Mouse (Mus musculus) midbrain, embryonic 14.5 days (tissue): ENCODE measurements at regions not wholly inside any gene's neighbourhood (a gene's known extent, or its start where the extent isn't known, plus 50 kb on each side); places are given as distances from the start of the nearest gene placed in this dataset.
A peak's percentile ranks its signal among the peaks of the same experiment; 100 is the strongest.

ENCODE experiments used
- ATAC-seq: fragments of 200-750 bp; cut with Nextera tagmentation; 2 replicates; pipeline ENCODE4 v1.8.0; 2017; ENCODE audit warnings: moderate number of reproducible peaks, moderate library complexity; ENCODE audit not compliant: low FRiP score, low TSS enrichment
- DNase-seq: peaks from one replicate; pipeline ENCODE4 v3.0.0-alpha.2; 2015
- H3K27ac ChIP-seq: fragments of 300-500 bp; sonication (generic); replicated peaks from 2 replicates; pipeline ENCODE4 v1.5.1; 2014; ENCODE audit warnings: mild to moderate bottlenecking, low read depth, low read length, moderate library complexity
- H3K27me3 ChIP-seq: fragments of 300-500 bp; sonication (generic); 2 replicates; pipeline ENCODE4 v1.6.1; 2014; ENCODE audit warnings: low read length, control low read depth, mixed read lengths; ENCODE audit not compliant: control insufficient read depth, insufficient read depth
- H3K36me3 ChIP-seq: fragments of 300-500 bp; sonication (generic); 2 replicates; pipeline ENCODE4 v1.6.1; 2014; ENCODE audit warnings: low read length, control low read depth; ENCODE audit not compliant: control insufficient read depth, insufficient read depth
- H3K4me1 ChIP-seq: fragments of 300-500 bp; sonication (generic); 2 replicates; pipeline ENCODE4 v1.6.1; 2014; ENCODE audit warnings: mild to moderate bottlenecking, antibody characterized with exemption, low read length, control low read depth; ENCODE audit not compliant: control insufficient read depth, insufficient read depth
- H3K4me2 ChIP-seq: fragments of 300-500 bp; sonication (generic); 2 replicates; pipeline ENCODE4 v1.6.1; 2014; ENCODE audit warnings: mild to moderate bottlenecking, low read length, moderate library complexity
- H3K4me3 ChIP-seq: fragments of 300-500 bp; sonication (generic); replicated peaks from 2 replicates; pipeline ENCODE4 v1.5.1; 2014; ENCODE audit warnings: low read depth, low read length
- H3K9ac ChIP-seq: fragments of 300-500 bp; sonication (generic); replicated peaks from 2 replicates; pipeline ENCODE4 v1.6.1; 2014; ENCODE audit warnings: mild to moderate bottlenecking, low read length, moderate library complexity
- H3K9me3 ChIP-seq: fragments of 300-500 bp; sonication (generic); 2 replicates; pipeline ENCODE4 v1.6.1; 2016; ENCODE audit warnings: low read length, control low read depth, mixed read lengths; ENCODE audit not compliant: control insufficient read depth
- WGBS: fragments of 180-500 bp; shearing (Covaris S2); extraction: QIAGEN DNeasy Blood & Tissue Kit; methylation state at CpG from one replicate; pipeline ENCODE4 v1.1.7; 2014; 5-methylcytosine and 5-hydroxymethylcytosine counted together

GRCm38 (mm10) chrX:122165179-122165578 is 232.0 kb downstream of the Nap1l3 start:
- Histone ChIP-seq H3K4me2 (no peak overlapping the region), H3K9me3 (no peaks in the 10 kb centered on the region), H3K4me3 (no peak overlapping the region), H3K27me3 (no peaks in the 10 kb centered on the region), H3K27ac (no peak overlapping the region), H3K9ac (no peak overlapping the region), H3K36me3 (no peaks in the 10 kb centered on the region), H3K4me1 (no peaks in the 10 kb centered on the region)
- DNase-seq (peak; percentile 41), ATAC-seq (no peak)
- WGBS: 42% methylated on average over 2 of the region's 2 CpGs
